Mouse (Mus musculus) brain, embryonic 14.5 days (tissue): ENCODE measurements around the gene Psmc6.

Experiments
- CTCF ChIP-seq: fragments of 200-500 bp; IDR thresholded peaks from 2 replicates; pipeline ENCODE4 v1.5.1; 2012; ENCODE audit warnings: inconsistent platforms, mild to moderate bottlenecking, moderate library complexity, borderline replicate concordance; ENCODE audit not compliant: insufficient read depth, insufficient read length; ENCODE audit errors: extremely low read depth
- POLR2A ChIP-seq: fragments of 200-500 bp; IDR thresholded peaks from 2 replicates; pipeline ENCODE4 v1.6.1; 2012; ENCODE audit warnings: mild to moderate bottlenecking, inconsistent platforms, borderline replicate concordance; ENCODE audit not compliant: poor library complexity, insufficient read depth, insufficient read length, severe bottlenecking; ENCODE audit errors: extremely low read depth

DNA sequence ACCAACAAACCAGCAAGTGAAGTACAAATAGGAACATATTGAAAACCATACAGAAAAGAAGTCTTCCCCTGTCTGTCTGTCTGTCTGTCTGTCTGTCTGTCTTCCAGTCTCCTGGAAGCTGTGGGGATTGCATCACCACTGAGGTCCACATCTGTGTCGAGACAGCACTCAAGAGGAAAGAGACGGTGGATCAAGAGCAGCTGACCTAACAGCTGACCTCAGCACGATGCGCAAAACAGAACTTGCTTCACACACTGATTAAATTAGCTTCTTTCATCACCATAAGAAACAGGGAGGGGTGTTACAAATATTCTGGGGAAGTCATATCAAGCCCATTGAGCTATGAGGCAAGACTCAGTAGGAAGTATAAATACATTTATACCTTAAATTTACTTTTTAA, 38.0 kb upstream of the Psmc6 start:
- no peak for TF ChIP-seq CTCF
- no peak for TF ChIP-seq POLR2A
